In genomic region chr5:75084393-75084870, GRCm38 (mm10) we compare ENCODE assay signal across 14 mouse cellular contexts. TPM values are rescaled to one million over a fixed set of nuclear protein-coding genes. Genes with fewer than 3 reads are reported as not detected.
DNase-seq lines count a peak whose midpoint lies in the region; ATAC-seq and TF ChIP-seq lines count a peak whose summit lies in the region.
"Had no signal": no experiment of that assay in that cellular context is flagged by ENCODE, and none has a peak within 500 bp of the region (broad histone marks: within the 10 kb centered on the region; RNA-seq: fewer than 3 reads in every experiment).

No protein-coding gene starts in this region.

- peak overlapping the region; percentile 11; the same call in 1 of the 2 replicates for H3K4me3 ChIP-seq in kidney, embryonic 16.5 days (ENCODE audit: low read length)
- no peak overlapping the region for H3K4me3 ChIP-seq in kidney, embryonic 14.5 days (ENCODE audit: low read length)
- 0 out of 2 replicates have a peak overlapping the region, but pooled peaks have one; percentile 5 for H3K4me3 ChIP-seq in stomach, embryonic 15.5 days (replicated peaks)
- H3K4me3 ChIP-seq in stomach, postnatal 0 days (ENCODE audit: low read depth, low read length): no peak overlapping the region
- 0 out of 2 replicates have a peak overlapping the region, but pooled peaks have one; percentile 19 for H3K4me3 ChIP-seq in stomach, embryonic 16.5 days (replicated peaks; ENCODE audit: low read length)
- H3K4me3 ChIP-seq: layer of hippocampus, adult 2 months had no signal

- H3K9me3 ChIP-seq in kidney, embryonic 16.5 days (ENCODE audit: low read length): no peaks in the 10 kb centered on the region
- no peaks in the 10 kb centered on the region for H3K9me3 ChIP-seq in kidney, embryonic 14.5 days (ENCODE audit: control insufficient read depth, low read length)
- no peaks in the 10 kb centered on the region for H3K9me3 ChIP-seq in stomach, embryonic 15.5 days
- no peaks in the 10 kb centered on the region for H3K9me3 ChIP-seq in stomach, postnatal 0 days (ENCODE audit: control insufficient read depth, low read length)
- no peaks in the 10 kb centered on the region for H3K9me3 ChIP-seq in stomach, embryonic 16.5 days (replicated peaks; ENCODE audit: control insufficient read depth, low read length)

- ATAC-seq in kidney, embryonic 16.5 days (ENCODE audit: low FRiP score, low TSS enrichment): no peak
- ATAC-seq in kidney, embryonic 14.5 days (ENCODE audit: low FRiP score, low TSS enrichment): no peak
- ATAC-seq in stomach, embryonic 15.5 days (ENCODE audit: insufficient read depth, low FRiP score, low read depth): no peak
- ATAC-seq in stomach, postnatal 0 days (ENCODE audit: low FRiP score, low TSS enrichment): no peak
- no peak for ATAC-seq in stomach, embryonic 16.5 days (ENCODE audit: insufficient read depth, low FRiP score)
- ATAC-seq: intestine, embryonic 16.5 days had no signal

- peaks cover 4% of the 10 kb centered on the region for H3K4me1 ChIP-seq in kidney, embryonic 16.5 days (ENCODE audit: insufficient read depth, low read length)
- H3K4me1 ChIP-seq in kidney, embryonic 14.5 days (ENCODE audit: control insufficient read depth, insufficient read depth, low read length): 0 out of 2 replicates have a peak, but pooled peaks cover 2% of the 10 kb centered on the region
- no peaks in the 10 kb centered on the region for H3K4me1 ChIP-seq in stomach, embryonic 15.5 days
- H3K4me1 ChIP-seq in stomach, postnatal 0 days (replicated peaks; ENCODE audit: control insufficient read depth, insufficient read depth): no peaks in the 10 kb centered on the region
- H3K4me1 ChIP-seq in stomach, embryonic 16.5 days (ENCODE audit: control insufficient read depth, insufficient read depth, low read length): peaks cover 5% of the 10 kb centered on the region; the same call in 1 of the 2 replicates

- H3K27me3 ChIP-seq in kidney, embryonic 16.5 days (ENCODE audit: insufficient read depth, low read length): peaks cover 88% of the 10 kb centered on the region
- H3K27me3 ChIP-seq in kidney, embryonic 14.5 days (ENCODE audit: control insufficient read depth, insufficient read depth, low read length): peaks cover 89% of the 10 kb centered on the region
- peaks cover 75% of the 10 kb centered on the region for H3K27me3 ChIP-seq in stomach, embryonic 15.5 days (replicated peaks)
- H3K27me3 ChIP-seq in stomach, postnatal 0 days (ENCODE audit: control insufficient read depth, insufficient read depth, low read length): peaks cover 11% of the 10 kb centered on the region; the same call in 1 of the 2 replicates
- peaks cover 77% of the 10 kb centered on the region for H3K27me3 ChIP-seq in stomach, embryonic 16.5 days (ENCODE audit: control insufficient read depth, insufficient read depth, low read length)

- 1% methylated on average over 8 of the region's 8 CpGs for WGBS in kidney, embryonic 16.5 days
- WGBS in kidney, embryonic 14.5 days: 1% methylated on average over 8 of the region's 8 CpGs
- WGBS in stomach, embryonic 15.5 days: 4% methylated on average over 8 of the region's 8 CpGs
- 6% methylated on average over 8 of the region's 8 CpGs for WGBS in stomach, postnatal 0 days
- 3% methylated on average over 8 of the region's 8 CpGs for WGBS in stomach, embryonic 16.5 days

- H3K4me2 ChIP-seq in kidney, embryonic 16.5 days (replicated peaks; ENCODE audit: low read depth, low read length): no peak overlapping the region
- no peak overlapping the region for H3K4me2 ChIP-seq in kidney, embryonic 14.5 days (replicated peaks; ENCODE audit: low read depth, low read length)
- no peak overlapping the region; the same call in 1 of the 2 replicates for H3K4me2 ChIP-seq in stomach, embryonic 15.5 days
- no peak overlapping the region for H3K4me2 ChIP-seq in stomach, postnatal 0 days (replicated peaks; ENCODE audit: low read depth)
- H3K4me2 ChIP-seq in stomach, embryonic 16.5 days (ENCODE audit: low read depth, low read length): no peak overlapping the region

- no peak overlapping the region for H3K27ac ChIP-seq in kidney, embryonic 16.5 days (ENCODE audit: low read length)
- no peak overlapping the region for H3K27ac ChIP-seq in kidney, embryonic 14.5 days (ENCODE audit: low read depth, low read length)
- no peak overlapping the region for H3K27ac ChIP-seq in stomach, embryonic 15.5 days
- H3K27ac ChIP-seq in stomach, postnatal 0 days (replicated peaks): no peak overlapping the region
- no peak overlapping the region for H3K27ac ChIP-seq in stomach, embryonic 16.5 days (ENCODE audit: low read length)
- H3K27ac ChIP-seq: layer of hippocampus, adult 2 months had no signal

- no peak overlapping the region for H3K9ac ChIP-seq in kidney, embryonic 16.5 days (replicated peaks; ENCODE audit: low read length)
- H3K9ac ChIP-seq in kidney, embryonic 14.5 days (ENCODE audit: low read depth, low read length): no peak overlapping the region
- no peak overlapping the region for H3K9ac ChIP-seq in stomach, embryonic 15.5 days
- H3K9ac ChIP-seq in stomach, postnatal 0 days (ENCODE audit: low read length): no peak overlapping the region
- H3K9ac ChIP-seq in stomach, embryonic 16.5 days (ENCODE audit: low read length): no peak overlapping the region

- TF ChIP-seq EP300 in stomach, postnatal 0 days (optimal IDR thresholded peaks at IDR 0.05): no peak

- DNase-seq in heart, adult 8-10 months (ENCODE audit: low spot score): peak; percentile 13
- no peak for DNase-seq in heart, adult 11 months
- no peak for DNase-seq in stomach, postnatal 0 days (ENCODE audit: low spot score)
- DNase-seq in adrenal gland, adult 2 months: no peak
- DNase-seq: gastrocnemius, postnatal 36 days had no signal

- H3K36me3 ChIP-seq in kidney, embryonic 16.5 days (ENCODE audit: insufficient read depth, low read length): no peaks in the 10 kb centered on the region
- H3K36me3 ChIP-seq in kidney, embryonic 14.5 days (ENCODE audit: control insufficient read depth, insufficient read depth, low read length): no peaks in the 10 kb centered on the region
- no peaks in the 10 kb centered on the region for H3K36me3 ChIP-seq in stomach, embryonic 15.5 days
- H3K36me3 ChIP-seq in stomach, postnatal 0 days (ENCODE audit: control insufficient read depth, insufficient read depth, low read length): no peaks in the 10 kb centered on the region
- H3K36me3 ChIP-seq in stomach, embryonic 16.5 days (ENCODE audit: control insufficient read depth, insufficient read depth, low read length): no peaks in the 10 kb centered on the region

- no peak for TF ChIP-seq CTCF in stomach, postnatal 0 days (IDR thresholded peaks at IDR 0.05; ENCODE audit: low read depth)

RNA-seq across cellular contexts. Expression of gene Gsx2, which starts 9.0 kb away (rescaled TPM):
- total RNA-seq in heart, adult 8-10 months (2022): not detected
- not detected in 2 replicates for polyA plus RNA-seq in kidney, embryonic 16.5 days (2015; fragmentation: Nextera tagmentation; extraction: Ambion mirVana)
- polyA plus RNA-seq in kidney, embryonic 14.5 days (2014; fragmentation: Nextera tagmentation; extraction: Ambion mirVana): not detected in 2 replicates
- not detected in 2 replicates for polyA plus RNA-seq in stomach, embryonic 15.5 days (2015; fragmentation: Nextera tagmentation; extraction: Ambion mirVana)
- polyA plus RNA-seq in stomach, postnatal 0 days (2015; fragmentation: Nextera tagmentation; extraction: Ambion mirVana): not detected in 2 replicates
- not detected in 2 replicates for polyA plus RNA-seq in stomach, embryonic 16.5 days (2015; fragmentation: Nextera tagmentation; extraction: Ambion mirVana)
- not detected for total RNA-seq in adrenal gland, adult 2 months (2021)
- polyA plus RNA-seq in adrenal gland, adult 2 months (2012; rRNA removed): not detected in 2 replicates
- total RNA-seq: gastrocnemius, postnatal 36 days; megakaryocyte progenitor cell, adult 5-6 weeks had no signal
- polyA plus RNA-seq: intestine, embryonic 16.5 days; liver, embryonic 16.5 days; urinary bladder, adult 2 months had no signal

RNA-seq across cellular contexts. Expression of gene Chic2, which starts 39.9 kb away (rescaled TPM):
- total RNA-seq in heart, adult 8-10 months (2022): 10 to 100 TPM; 13.9 to 18.2 (median 14.7) TPM
- 20.9 and 23.9 TPM in 2 replicates for polyA plus RNA-seq in kidney, embryonic 16.5 days (2015; fragmentation: Nextera tagmentation; extraction: Ambion mirVana)
- 40.4 and 51.8 TPM in 2 replicates for polyA plus RNA-seq in kidney, embryonic 14.5 days (2014; fragmentation: Nextera tagmentation; extraction: Ambion mirVana)
- polyA plus RNA-seq in stomach, embryonic 15.5 days (2015; fragmentation: Nextera tagmentation; extraction: Ambion mirVana): 27.2 and 33.0 TPM in 2 replicates
- polyA plus RNA-seq in stomach, postnatal 0 days (2015; fragmentation: Nextera tagmentation; extraction: Ambion mirVana): 42.2 and 43.2 TPM in 2 replicates
- polyA plus RNA-seq in stomach, embryonic 16.5 days (2015; fragmentation: Nextera tagmentation; extraction: Ambion mirVana): 16.5 and 20.4 TPM in 2 replicates
- 10 to 100 TPM; 25.6 to 32.2 TPM for total RNA-seq in adrenal gland, adult 2 months (2021)
- polyA plus RNA-seq in adrenal gland, adult 2 months (2012; rRNA removed): 1.1 and 1.4 TPM in 2 replicates

Comparison
In these comparisons a context has a peak if more than half of its experiments do, and no peak if none do; other contexts are left out.
1. H3K4me3 ChIP-seq: peak in kidney, embryonic 16.5 days (single experiment), stomach, embryonic 15.5 days (single experiment) and stomach, embryonic 16.5 days (single experiment); none in kidney, embryonic 14.5 days (single experiment) and stomach, postnatal 0 days (single experiment).